ENCODE assay signal across 8 mouse cellular contexts in the genomic region with DNA sequence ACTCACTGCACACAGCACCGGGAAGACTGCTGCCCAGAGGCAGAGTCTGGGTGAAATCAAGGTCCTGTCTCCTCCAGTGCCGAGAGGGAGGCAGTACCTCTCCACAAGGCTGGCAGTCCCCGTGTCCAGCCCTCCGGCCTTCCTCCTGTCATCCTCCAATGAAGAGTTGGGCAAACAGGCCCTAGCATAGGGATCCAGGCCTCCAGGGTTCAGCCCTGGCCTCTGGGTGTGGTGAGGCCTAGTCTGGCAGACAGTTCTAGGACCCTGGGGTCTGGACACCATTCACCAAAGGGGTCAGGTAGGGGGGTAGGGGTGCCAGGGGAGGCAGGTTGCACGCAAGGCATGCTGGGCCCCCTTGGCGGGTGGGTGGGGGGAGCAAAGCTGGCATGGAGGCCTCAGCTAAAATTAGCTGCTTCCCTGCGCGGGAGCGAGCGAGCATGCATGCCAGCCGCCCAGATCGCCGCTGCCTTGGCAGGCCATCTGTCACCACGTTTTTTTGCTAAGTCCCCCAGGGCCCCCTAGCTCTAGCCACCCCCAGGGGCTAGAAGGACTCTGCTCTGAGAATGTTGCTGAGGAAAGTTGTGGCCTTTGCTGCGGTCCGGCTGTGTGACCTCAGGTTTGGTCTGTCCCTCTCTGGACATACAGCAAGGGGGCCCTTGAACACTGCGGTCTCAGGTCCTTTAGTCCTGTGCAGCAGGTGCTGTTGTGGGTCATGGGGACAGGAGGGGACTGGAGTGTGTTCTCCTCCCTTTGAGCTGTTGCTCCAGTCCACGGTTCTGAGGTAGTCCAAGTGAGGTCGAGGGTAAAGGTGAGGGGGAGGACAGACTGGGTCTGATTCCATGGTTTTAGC. TPM values are rescaled to one million over a fixed set of nuclear protein-coding genes. Genes with fewer than 3 reads are reported as not detected.
DNase-seq lines count a peak whose midpoint lies in the region; ATAC-seq lines count a peak whose summit lies in the region.

No protein-coding gene starts in this region.

- H3K9me3 ChIP-seq in kidney, embryonic 14.5 days (ENCODE audit: control insufficient read depth, low read length), result no peaks in the 10 kb centered on the region
- H3K9me3 ChIP-seq in forebrain, embryonic 14.5 days (replicated peaks; ENCODE audit: control insufficient read depth, low read length), result no peaks in the 10 kb centered on the region
- H3K9me3 ChIP-seq in limb, embryonic 11.5 days (ENCODE audit: control insufficient read depth, low read length), result no peaks in the 10 kb centered on the region

- no peak overlapping the region for H3K4me2 ChIP-seq in kidney, embryonic 14.5 days (replicated peaks; ENCODE audit: low read depth, low read length)
- 0 out of 2 replicates have a peak overlapping the region, but pooled peaks have one; percentile 5 for H3K4me2 ChIP-seq in forebrain, embryonic 14.5 days (ENCODE audit: low read length)
- H3K4me2 ChIP-seq in limb, embryonic 11.5 days (ENCODE audit: low read depth, severe bottlenecking), result no peak overlapping the region

- intact Hi-C loops in left cerebral cortex, postnatal 36 days (cut with DNase I), result no loop called here

- no peak overlapping the region for H3K4me3 ChIP-seq in kidney, embryonic 14.5 days (ENCODE audit: low read length)
- no peak overlapping the region for H3K4me3 ChIP-seq in brown adipose tissue, adult 24 weeks (ENCODE audit: insufficient read depth, low read depth, low read length)
- H3K4me3 ChIP-seq in forebrain, embryonic 14.5 days (ENCODE audit: low read depth, low read length), result no peak overlapping the region
- no peak overlapping the region for H3K4me3 ChIP-seq in limb, embryonic 11.5 days (ENCODE audit: low read depth, low read length)

- peaks cover 94% of the 10 kb centered on the region for H3K4me1 ChIP-seq in kidney, embryonic 14.5 days (ENCODE audit: control insufficient read depth, insufficient read depth, low read length)
- H3K4me1 ChIP-seq in brown adipose tissue, adult 24 weeks (ENCODE audit: control insufficient read depth, insufficient read depth, insufficient read length, low read length), result peaks cover 45% of the 10 kb centered on the region
- peaks cover 71% of the 10 kb centered on the region for H3K4me1 ChIP-seq in forebrain, embryonic 14.5 days (ENCODE audit: control insufficient read depth, insufficient read depth, low read length)
- peaks cover 92% of the 10 kb centered on the region for H3K4me1 ChIP-seq in limb, embryonic 11.5 days (ENCODE audit: control insufficient read depth, insufficient read depth, low read length)

- 42% methylated on average over 19 of the region's 19 CpGs for WGBS in kidney, embryonic 14.5 days
- 49% methylated on average over 19 of the region's 19 CpGs for WGBS in forebrain, embryonic 14.5 days
- WGBS in limb, embryonic 11.5 days, result 67% methylated on average over 19 of the region's 19 CpGs

- DNase-seq in kidney, postnatal 36 days, result no peak
- DNase-seq in forebrain, embryonic 14.5 days (ENCODE audit: low spot score), result peak; percentile 59
- DNase-seq in limb, embryonic 11.5 days (ENCODE audit: low spot score), result no peak
- DNase-seq in testis, postnatal 14 days (ENCODE audit: low spot score), result no peak
- no peak for DNase-seq in left cerebral cortex, postnatal 36 days (ENCODE audit: low spot score in 2 of 2)

- peak overlapping the region; percentile 45; the same call in 1 of the 2 replicates for H3K9ac ChIP-seq in kidney, embryonic 14.5 days (ENCODE audit: low read depth, low read length)
- H3K9ac ChIP-seq in forebrain, embryonic 14.5 days (ENCODE audit: low read length), result 0 out of 2 replicates have a peak overlapping the region, but pooled peaks have one; percentile 8
- H3K9ac ChIP-seq in limb, embryonic 11.5 days (ENCODE audit: low read length), result peak overlapping the region; percentile 12; the same call in 1 of the 2 replicates

- no peak for ATAC-seq in kidney, embryonic 14.5 days (ENCODE audit: low FRiP score, low TSS enrichment)
- peak; percentile 27; the same call in 1 of the 2 replicates for ATAC-seq in forebrain, embryonic 14.5 days
- no peak for ATAC-seq in limb, embryonic 11.5 days (ENCODE audit: insufficient number of reproducible peaks, low FRiP score, low TSS enrichment, low read depth)
- no peak for ATAC-seq in erythroblast, adult 5-6 weeks (replicated peaks; ENCODE audit: low FRiP score, poor library complexity, severe bottlenecking)

- H3K27ac ChIP-seq in kidney, embryonic 14.5 days (ENCODE audit: low read depth, low read length), result peak overlapping the region; percentile 55; the same call in 1 of the 2 replicates
- H3K27ac ChIP-seq in brown adipose tissue, adult 24 weeks (replicated peaks; ENCODE audit: low read depth, low read length), result peak overlapping the region; percentile 86
- peak overlapping the region; percentile 87 for H3K27ac ChIP-seq in forebrain, embryonic 14.5 days (ENCODE audit: low read depth, low read length)
- H3K27ac ChIP-seq in limb, embryonic 11.5 days (replicated peaks; ENCODE audit: low read depth, low read length), result peak overlapping the region; percentile 47

- H3K27me3 ChIP-seq in kidney, embryonic 14.5 days (ENCODE audit: control insufficient read depth, insufficient read depth, low read length), result no peaks in the 10 kb centered on the region
- no peaks in the 10 kb centered on the region for H3K27me3 ChIP-seq in forebrain, embryonic 14.5 days (replicated peaks; ENCODE audit: control insufficient read depth, insufficient read depth, low read length)
- no peaks in the 10 kb centered on the region for H3K27me3 ChIP-seq in limb, embryonic 11.5 days (ENCODE audit: control insufficient read depth, insufficient read depth, low read length)

- H3K36me3 ChIP-seq in kidney, embryonic 14.5 days (ENCODE audit: control insufficient read depth, insufficient read depth, low read length), result no peaks in the 10 kb centered on the region; the same call in 1 of the 2 replicates
- no peaks in the 10 kb centered on the region for H3K36me3 ChIP-seq in forebrain, embryonic 14.5 days (ENCODE audit: control insufficient read depth, insufficient read depth, low read length)
- peaks cover 3% of the 10 kb centered on the region; the same call in 1 of the 2 replicates for H3K36me3 ChIP-seq in limb, embryonic 11.5 days (ENCODE audit: control insufficient read depth, insufficient read depth, low read length)

RNA-seq across cellular contexts. Expression of a gene that starts 38.2 kb away (rescaled TPM):
- 11.3 and 12.1 TPM in 2 replicates for polyA plus RNA-seq in kidney, embryonic 14.5 days (2014; fragmentation: Nextera tagmentation; extraction: Ambion mirVana)
- 16.4 and 26.1 TPM in 2 replicates for polyA plus RNA-seq in brown adipose tissue, adult 24 weeks (2012; ENCODE audit: insufficient read depth, insufficient read length, missing spikeins)
- 8.6 and 12.2 TPM in 2 replicates for polyA plus RNA-seq in forebrain, embryonic 14.5 days (2014; fragmentation: Nextera tagmentation; extraction: Ambion mirVana)
- polyA plus RNA-seq in limb, embryonic 11.5 days (2014; fragmentation: Nextera tagmentation; extraction: Ambion mirVana), result 10.2 and 10.5 TPM in 2 replicates
- 1.2 and 10.2 TPM in 2 replicates for total RNA-seq in erythroblast, adult 5-6 weeks (2015; ENCODE audit: low replicate concordance)
- total RNA-seq in erythroblast, adult 5-6 weeks (2017; ENCODE audit: low replicate concordance), result 0.17 and 4.2 TPM in 2 replicates
- 100 to 1,000 TPM in 1 of 2 experiments, 10 to 100 TPM in 1; 91.3 to 110 TPM for total RNA-seq in left cerebral cortex, postnatal 36 days (2021)
